Mouse (Mus musculus) thymus, postnatal 10 days (tissue): Measurements from ENCODE around the gene Vmn2r19.
"Not testable (repeated sequence)": the region's sequence is repeated elsewhere in the genome, so short reads cannot be mapped to it uniquely, and the experiment has no call there.

ENCODE experiments used
- DNase-seq, 2 experiments: peaks; one replicate each; pipeline ENCODE4 v3.0.0; 2021; ENCODE audit warnings: low spot score in 2 of 2

Vmn2r19 gene

DNA sequence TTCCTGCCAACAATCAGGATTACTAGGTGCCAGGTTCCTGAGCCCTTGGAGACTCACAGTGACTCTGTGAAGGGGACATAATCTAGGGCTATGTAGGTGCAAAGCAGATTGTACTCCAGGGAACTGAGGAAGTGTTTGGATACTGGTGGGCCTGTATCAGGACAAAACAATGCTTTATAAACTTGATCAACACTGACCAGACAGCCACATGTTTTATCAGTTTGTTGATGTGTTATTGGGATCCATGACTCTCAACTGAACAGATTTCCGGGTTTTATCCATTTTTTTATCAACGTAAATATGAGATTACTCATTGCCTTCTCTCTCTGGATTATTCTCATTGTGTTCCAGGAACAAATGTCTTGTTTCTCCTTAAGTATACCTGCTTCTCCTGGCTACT is at the start of gene Vmn2r19:
TSS of gene Vmn2r19 (plus strand) at position 301 of the 400 bp plus-strand sequence.
- no peak for DNase-seq

DNA sequence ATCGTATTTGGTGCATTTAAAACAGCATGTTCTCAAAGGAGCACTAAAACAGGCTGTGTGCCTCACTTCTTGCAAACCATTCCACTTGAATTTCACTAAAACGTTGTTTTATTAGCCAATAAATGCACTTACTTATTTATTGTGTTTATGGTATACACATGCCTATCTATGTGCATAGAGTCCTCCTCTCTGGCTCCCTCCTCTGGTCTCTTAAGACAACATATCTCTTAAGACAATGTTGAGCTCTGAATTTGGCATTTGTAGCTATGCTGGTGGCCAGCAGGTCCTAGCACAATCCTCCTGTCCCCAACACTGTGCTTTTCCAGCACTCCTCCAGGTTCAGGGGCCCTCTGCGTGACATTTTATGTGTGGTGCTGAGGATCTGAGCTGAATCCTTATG is 49.2 kb upstream of the Vmn2r19 start:
- no peak for DNase-seq

DNA sequence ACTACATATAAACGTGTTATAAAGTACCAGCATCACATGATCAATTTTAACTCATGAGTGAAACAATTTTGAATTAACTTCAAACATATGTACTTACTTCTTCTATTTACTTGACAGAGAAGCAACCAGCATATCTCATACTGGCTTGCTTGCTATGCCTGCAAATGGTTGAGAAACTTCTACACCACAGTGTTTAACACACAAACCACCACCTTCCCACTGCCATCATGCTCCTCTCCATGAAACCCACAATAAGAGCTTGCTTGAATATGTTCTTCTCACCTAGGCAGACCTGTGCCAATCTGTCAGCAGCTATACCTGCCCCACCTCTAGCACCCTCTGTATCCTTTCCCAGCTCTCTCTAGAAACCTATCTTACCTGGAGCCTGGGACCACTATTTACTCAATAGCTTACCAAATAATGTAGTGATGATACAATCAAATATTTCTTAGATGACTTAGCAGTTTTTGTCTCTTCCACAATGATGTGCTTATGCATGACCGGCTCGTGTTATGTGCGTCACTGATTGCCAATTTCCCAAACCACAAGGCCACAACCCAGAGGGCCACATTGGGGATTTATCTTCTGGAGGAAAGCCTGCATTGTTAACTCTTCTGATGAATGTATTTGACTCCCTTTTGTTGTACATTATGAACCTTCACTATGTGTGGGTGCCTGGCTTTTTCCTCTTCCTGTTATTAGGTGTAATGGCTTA is 48.1 kb upstream of the Vmn2r19 start:
- DNase-seq = no peak

GRCm38 (mm10) chr6:123260868-123261267 is 47.3 kb upstream of the Vmn2r19 start:
- no peak for DNase-seq

DNA sequence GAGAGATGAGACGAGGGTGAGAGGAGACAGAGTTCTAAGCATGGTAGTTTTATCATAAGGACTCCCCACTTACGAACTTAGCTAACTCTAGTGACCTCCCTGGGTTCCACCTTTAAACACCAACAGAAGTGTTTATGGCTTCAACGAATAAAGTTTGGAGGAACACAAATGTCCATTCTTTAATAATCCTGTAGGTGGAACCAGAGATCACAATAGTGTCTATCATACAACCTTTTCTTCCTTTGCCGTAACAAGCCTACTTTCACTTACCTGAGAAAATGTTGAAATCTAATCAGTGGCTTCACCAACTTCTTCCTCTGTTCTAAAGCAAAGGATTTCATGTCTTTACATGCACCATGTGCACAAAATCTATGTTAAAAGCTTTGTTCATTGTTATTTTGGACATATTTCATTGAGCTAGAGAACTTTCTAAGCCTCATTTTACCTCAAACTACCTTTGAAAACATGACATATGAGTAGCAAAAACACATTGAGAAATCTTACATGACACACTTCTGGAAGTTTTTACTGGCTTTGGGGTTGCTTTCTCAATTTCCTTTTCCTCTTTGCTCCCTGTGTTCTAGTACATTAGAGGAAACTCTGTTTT is 46.5 kb upstream of the Vmn2r19 start, which contains the start of gene Clec4d:
TSS of gene Clec4d (plus strand) at position 557 of the 607 bp plus-strand sequence.
- DNase-seq = no peak

DNA sequence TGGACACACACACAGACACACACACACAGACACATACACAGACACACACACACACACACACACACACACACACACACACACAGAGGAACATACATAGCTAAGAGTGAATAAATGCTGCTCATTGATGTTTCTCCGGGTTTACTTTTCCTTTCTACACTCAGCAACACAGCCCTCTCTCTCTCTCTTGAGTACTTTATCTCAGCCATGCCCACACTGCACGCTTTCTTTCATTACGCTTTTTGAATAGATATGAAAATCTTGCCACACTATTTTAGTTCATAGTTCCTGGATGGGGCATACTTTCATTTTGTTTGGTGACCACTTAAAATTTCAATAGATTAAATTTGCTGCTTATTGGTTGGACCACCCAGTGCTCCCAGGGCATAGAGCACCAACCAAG is 43.9 kb upstream of the Vmn2r19 start:
- no peak for DNase-seq

DNA sequence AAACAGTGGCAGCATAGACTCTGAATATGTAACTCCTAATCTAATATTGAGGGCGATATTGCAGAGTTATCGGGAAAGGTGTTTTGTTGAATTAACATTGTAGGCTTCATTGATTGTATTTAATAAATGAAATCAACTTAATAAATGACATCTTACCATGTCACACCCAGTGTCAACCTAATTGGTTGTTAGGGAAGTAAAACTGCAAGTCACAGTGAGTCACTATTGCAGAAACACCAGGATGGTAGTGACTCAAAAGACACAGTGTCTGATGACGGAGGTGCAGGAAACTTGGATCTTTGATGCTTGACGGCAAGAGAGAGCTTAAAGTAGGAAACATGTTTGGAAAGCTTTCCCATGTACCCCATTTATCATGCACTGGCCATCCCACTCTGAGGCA is 42.3 kb upstream of the Vmn2r19 start:
- no peak for DNase-seq

GRCm38 (mm10) chr6:123266945-123267344 is 41.2 kb upstream of the Vmn2r19 start:
- DNase-seq = no peak

GRCm38 (mm10) chr6:123279443-123279842 is 28.7 kb upstream of the Vmn2r19 start:
- DNase-seq = no peak

DNA sequence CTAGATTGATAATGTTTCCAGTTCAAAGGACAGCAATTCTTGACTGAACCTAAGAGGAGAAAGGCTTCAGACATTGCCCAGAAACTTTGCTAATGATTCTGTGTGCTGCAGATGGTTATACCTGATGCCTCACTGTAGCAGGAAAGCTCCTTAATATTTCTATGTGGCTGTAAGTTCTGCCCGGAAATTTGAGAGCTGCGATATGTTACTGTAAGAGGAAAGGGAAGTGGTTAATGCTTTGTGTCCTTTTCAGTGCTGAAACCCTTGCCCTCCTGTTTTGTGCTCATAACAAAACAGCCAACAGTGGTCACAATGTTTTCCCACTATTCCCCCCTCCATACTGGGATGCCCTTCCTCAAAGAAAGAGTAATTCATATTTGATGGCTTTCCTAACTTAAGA is 21.8 kb upstream of the Vmn2r19 start:
- no peak for DNase-seq

GRCm38 (mm10) chr6:123288931-123289330 is 19.2 kb upstream of the Vmn2r19 start:
- DNase-seq = no peak

DNA sequence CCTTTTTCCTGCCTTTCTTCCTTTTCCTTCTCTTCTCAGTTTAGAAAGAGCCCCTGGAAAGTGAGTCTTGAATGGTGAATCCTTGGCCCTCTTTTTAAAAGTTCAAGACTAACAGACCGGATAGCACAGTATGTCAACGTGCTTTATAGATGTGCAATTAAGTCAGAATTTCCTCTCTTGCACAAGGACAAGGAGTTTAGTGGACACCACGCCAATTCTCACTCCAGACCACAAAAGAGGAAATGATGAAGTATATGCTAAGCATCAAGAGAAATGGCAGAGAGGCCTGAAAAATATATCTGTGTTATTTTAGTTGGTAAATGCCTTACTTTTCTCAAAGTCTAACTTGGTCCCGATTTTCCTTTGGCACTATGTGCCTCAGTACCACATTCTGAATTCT is 18.4 kb upstream of the Vmn2r19 start, which contains the start of gene Clec4e:
TSS of gene Clec4e (minus strand) at position 118 of the 400 bp plus-strand sequence.
- DNase-seq = no peak

DNA sequence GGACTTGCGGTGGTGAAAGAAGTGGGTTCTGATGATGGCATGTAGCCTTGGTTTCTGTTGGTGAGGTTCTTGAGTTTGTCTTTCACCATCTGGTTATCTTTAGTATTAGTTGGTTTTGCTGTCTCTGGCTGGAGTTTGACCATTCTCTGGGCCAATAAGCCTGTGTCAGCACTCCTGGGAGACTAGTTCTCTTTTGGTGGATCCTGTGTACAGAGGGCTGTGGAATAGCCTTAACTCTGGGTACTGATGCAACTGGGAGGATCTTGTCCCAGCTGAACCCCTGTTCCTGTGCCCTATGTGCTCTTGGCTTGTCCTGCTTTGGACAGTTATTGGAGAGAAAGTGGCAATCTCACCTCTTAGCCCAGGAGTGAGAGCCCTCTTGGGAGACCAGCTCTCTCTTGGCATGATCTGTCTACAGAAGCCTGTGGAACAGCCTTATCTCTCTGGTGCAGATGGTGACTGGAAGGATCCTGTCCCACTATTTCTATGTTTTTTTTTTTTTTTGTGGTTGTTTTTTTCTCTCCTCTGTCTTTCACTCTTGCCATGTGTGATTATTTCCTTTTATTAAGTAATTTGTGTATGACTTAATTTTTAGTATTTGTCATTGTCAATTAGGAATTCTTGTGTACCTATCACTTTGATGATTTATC is 15.3 kb upstream of the Vmn2r19 start:
- no peak for DNase-seq

- not testable (repeated sequence) for DNase-seq
Observed at GRCm38 (mm10) chr6:123293509-123293908, 14.6 kb upstream of the Vmn2r19 start.

DNA sequence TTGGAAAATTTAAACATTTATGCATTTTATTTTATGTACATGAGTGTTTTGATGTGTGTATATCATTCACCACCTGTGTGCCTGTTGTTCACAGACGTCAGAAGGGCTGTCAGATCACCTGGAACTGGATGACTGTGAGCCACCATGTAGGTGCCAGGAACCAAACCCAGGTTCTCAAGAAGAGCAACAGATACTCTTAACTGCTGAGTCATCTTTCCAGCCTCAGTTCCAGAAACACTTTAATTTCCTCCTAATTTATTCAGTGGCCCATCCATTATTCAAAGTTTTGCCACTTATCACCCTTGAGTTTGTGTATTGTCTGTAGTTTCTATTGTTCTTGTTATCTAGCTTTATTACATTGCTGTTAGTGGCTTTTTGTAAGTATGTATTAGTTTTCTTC is 11.4 kb upstream of the Vmn2r19 start:
- no peak for DNase-seq

- DNase-seq = not testable (repeated sequence)
Observed at GRCm38 (mm10) chr6:123306315-123306714, 1.8 kb upstream of the Vmn2r19 start.

DNA sequence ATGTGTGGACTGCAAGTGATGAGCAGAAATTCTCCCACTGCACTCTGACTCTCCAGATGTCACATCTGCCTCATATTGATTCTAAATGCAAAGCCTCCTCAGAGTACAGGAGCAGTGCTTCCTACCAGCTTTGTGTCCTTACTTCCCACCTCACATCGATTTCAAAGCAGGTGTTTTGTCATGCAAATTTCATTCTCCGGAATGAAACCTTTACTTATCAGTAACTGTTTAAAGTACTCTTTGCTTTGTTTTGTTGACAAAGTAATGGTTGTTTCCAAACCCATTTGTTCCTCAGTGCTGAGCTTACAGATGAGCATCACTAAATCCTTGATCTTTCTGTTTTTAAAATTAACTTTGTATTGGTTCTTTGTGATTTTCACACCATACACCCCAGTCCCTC is 24.4 kb downstream of the Vmn2r19 start:
- no peak for DNase-seq

DNA sequence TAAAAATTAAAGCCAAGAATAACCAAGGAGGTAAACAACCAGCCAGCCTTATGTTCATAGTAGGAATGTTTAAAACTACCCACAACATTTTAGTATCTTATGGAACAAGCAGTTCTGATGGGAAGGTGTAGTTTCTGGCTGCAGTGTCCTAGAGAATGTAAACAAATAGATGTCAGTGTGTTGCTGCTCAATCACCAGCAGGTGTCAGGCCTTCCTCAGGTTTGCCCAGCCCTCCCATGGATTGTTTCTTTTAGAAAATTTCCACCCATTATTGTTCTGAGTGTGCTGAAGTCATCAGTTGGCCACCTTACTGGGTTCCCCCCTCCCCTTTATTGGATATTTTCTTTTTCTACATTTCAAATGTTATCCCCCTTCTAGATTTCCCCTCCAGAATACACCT is 32.0 kb downstream of the Vmn2r19 start:
- DNase-seq = no peak

- no peak for DNase-seq
Observed at GRCm38 (mm10) chr6:123346141-123346540, 38.0 kb downstream of the Vmn2r19 start.
